ENCODE assay signal across 23 mouse cellular contexts in genomic region chr5:106973883-106974282, GRCm38 (mm10). TPM values are rescaled to one million over a fixed set of nuclear protein-coding genes. Genes with fewer than 3 reads are reported as not detected.
A peak's percentile ranks its signal among the peaks of the same experiment; 100 is the strongest.
DNase-seq lines count a peak whose midpoint lies in the region; ATAC-seq and TF ChIP-seq lines count a peak whose summit lies in the region.
"Had no signal": no experiment of that assay in that cellular context is flagged by ENCODE, and none has a peak within 500 bp of the region (broad histone marks: within the 10 kb centered on the region; RNA-seq: fewer than 3 reads in every experiment).

No protein-coding gene starts in this region.

- intact Hi-C loops in gastrocnemius, adult 2 months (cut with DNase I) = no loop called here
- intact Hi-C loops in gastrocnemius, postnatal 36 days (cut with DNase I) = no loop called here

- ATAC-seq in intestine, postnatal 0 days = no peak
- no peak for ATAC-seq in intestine, embryonic 15.5 days
- ATAC-seq in lung, embryonic 14.5 days (ENCODE audit: insufficient read depth) = no peak
- no peak for ATAC-seq in stomach, postnatal 0 days (ENCODE audit: low FRiP score, low TSS enrichment)
- ATAC-seq: activated CD4-positive, CD25-positive, alpha-beta regulatory T cell, adult 4 months; Patski had no signal

- WGBS in intestine, postnatal 0 days = 82% methylated on average over 7 of the region's 7 CpGs
- WGBS in intestine, embryonic 15.5 days = 85% methylated on average over 7 of the region's 7 CpGs
- WGBS in lung, embryonic 14.5 days = 84% methylated on average over 7 of the region's 7 CpGs
- WGBS in stomach, postnatal 0 days = 82% methylated on average over 7 of the region's 7 CpGs

- DNase-seq in gastrocnemius, adult 2 months = no peak
- DNase-seq in gastrocnemius, postnatal 36 days = no peak
- DNase-seq in lung, embryonic 14.5 days = no peak
- no peak for DNase-seq in lung, postnatal 10 days
- no peak for DNase-seq in stomach, postnatal 0 days (ENCODE audit: low spot score)
- DNase-seq: adrenal gland, postnatal 14 days; cerebellum, adult 11-12 months; cerebellum, adult 9-10 months; cerebellum, postnatal 25 days; heart, postnatal 4 days had no signal

- H3K36me3 ChIP-seq in intestine, postnatal 0 days (ENCODE audit: control insufficient read depth, insufficient read depth) = peaks cover 24% of the 10 kb centered on the region; the same call in 1 of the 2 replicates
- H3K36me3 ChIP-seq in intestine, embryonic 15.5 days = peaks cover 22% of the 10 kb centered on the region
- peaks cover 93% of the 10 kb centered on the region for H3K36me3 ChIP-seq in lung, embryonic 14.5 days (ENCODE audit: insufficient read depth)
- no peaks in the 10 kb centered on the region for H3K36me3 ChIP-seq in stomach, postnatal 0 days (ENCODE audit: control insufficient read depth, insufficient read depth, low read length)

- peak; percentile 29 for TF ChIP-seq CTCF in gastrocnemius, adult 2 months (IDR thresholded peaks at IDR 0.05)
- TF ChIP-seq CTCF in intestine, postnatal 0 days (IDR thresholded peaks at IDR 0.05; ENCODE audit: low read depth) = peak; percentile 51
- peak; percentile 8; the same call in 1 of the 2 replicates for TF ChIP-seq CTCF in lung, embryonic 14.5 days (IDR thresholded peaks at IDR 0.05; ENCODE audit: low read depth)
- TF ChIP-seq CTCF in stomach, postnatal 0 days (IDR thresholded peaks at IDR 0.05; ENCODE audit: low read depth) = peak; percentile 68

- H3K4me2 ChIP-seq in intestine, postnatal 0 days (replicated peaks; ENCODE audit: low read depth) = no peak overlapping the region
- no peak overlapping the region for H3K4me2 ChIP-seq in intestine, embryonic 15.5 days (replicated peaks)
- H3K4me2 ChIP-seq in lung, embryonic 14.5 days = no peak overlapping the region
- no peak overlapping the region for H3K4me2 ChIP-seq in stomach, postnatal 0 days (replicated peaks; ENCODE audit: low read depth)
- H3K4me2 ChIP-seq: embryonic facial prominence, embryonic 13.5 days; forebrain, embryonic 12.5 days; heart, embryonic 13.5 days; hindbrain, embryonic 12.5 days had no signal

- no peaks in the 10 kb centered on the region for H3K9me3 ChIP-seq in intestine, postnatal 0 days (ENCODE audit: control insufficient read depth)
- H3K9me3 ChIP-seq in intestine, embryonic 15.5 days = no peaks in the 10 kb centered on the region
- no peaks in the 10 kb centered on the region for H3K9me3 ChIP-seq in lung, embryonic 14.5 days (ENCODE audit: low read depth, low read length)
- H3K9me3 ChIP-seq in stomach, postnatal 0 days (ENCODE audit: control insufficient read depth, low read length) = no peaks in the 10 kb centered on the region
- H3K9me3 ChIP-seq: embryonic facial prominence, embryonic 13.5 days; forebrain, embryonic 12.5 days; heart, embryonic 13.5 days; hindbrain, embryonic 12.5 days had no signal

- H3K4me1 ChIP-seq in intestine, postnatal 0 days (replicated peaks; ENCODE audit: control insufficient read depth, insufficient read depth, low read length) = no peaks in the 10 kb centered on the region
- no peaks in the 10 kb centered on the region for H3K4me1 ChIP-seq in intestine, embryonic 15.5 days (replicated peaks)
- no peaks in the 10 kb centered on the region for H3K4me1 ChIP-seq in lung, embryonic 14.5 days (ENCODE audit: insufficient read depth)
- H3K4me1 ChIP-seq in stomach, postnatal 0 days (replicated peaks; ENCODE audit: control insufficient read depth, insufficient read depth) = no peaks in the 10 kb centered on the region
- H3K4me1 ChIP-seq: forebrain, embryonic 12.5 days; heart, embryonic 13.5 days; hindbrain, embryonic 12.5 days had no signal

- no peak overlapping the region for H3K27ac ChIP-seq in gastrocnemius, adult 2 months
- no peak overlapping the region for H3K27ac ChIP-seq in intestine, postnatal 0 days (ENCODE audit: low read depth, low read length)
- no peak overlapping the region for H3K27ac ChIP-seq in intestine, embryonic 15.5 days
- H3K27ac ChIP-seq in lung, embryonic 14.5 days (ENCODE audit: low read depth) = no peak overlapping the region
- no peak overlapping the region for H3K27ac ChIP-seq in stomach, postnatal 0 days (replicated peaks)
- H3K27ac ChIP-seq: embryonic facial prominence, embryonic 13.5 days; forebrain, embryonic 12.5 days; heart, embryonic 13.5 days; hindbrain, embryonic 12.5 days had no signal

- no peak for TF ChIP-seq EP300 in stomach, postnatal 0 days (optimal IDR thresholded peaks at IDR 0.05)

- no peak overlapping the region for H3K4me3 ChIP-seq in gastrocnemius, adult 2 months
- H3K4me3 ChIP-seq in intestine, postnatal 0 days (ENCODE audit: low read depth, low read length) = no peak overlapping the region
- no peak overlapping the region for H3K4me3 ChIP-seq in intestine, embryonic 15.5 days (replicated peaks)
- H3K4me3 ChIP-seq in lung, embryonic 14.5 days (ENCODE audit: low read depth, low read length) = no peak overlapping the region
- H3K4me3 ChIP-seq in stomach, postnatal 0 days (ENCODE audit: low read depth, low read length) = no peak overlapping the region
- H3K4me3 ChIP-seq: embryonic facial prominence, embryonic 13.5 days; forebrain, embryonic 12.5 days; heart, embryonic 13.5 days; hindbrain, embryonic 12.5 days had no signal

- no peaks in the 10 kb centered on the region for H3K27me3 ChIP-seq in intestine, postnatal 0 days (replicated peaks; ENCODE audit: control insufficient read depth, insufficient read depth, low read length)
- no peaks in the 10 kb centered on the region for H3K27me3 ChIP-seq in intestine, embryonic 15.5 days (replicated peaks)
- no peaks in the 10 kb centered on the region for H3K27me3 ChIP-seq in lung, embryonic 14.5 days (ENCODE audit: insufficient read depth, low read length)
- no peaks in the 10 kb centered on the region for H3K27me3 ChIP-seq in stomach, postnatal 0 days (ENCODE audit: control insufficient read depth, insufficient read depth, low read length)
- H3K27me3 ChIP-seq: embryonic facial prominence, embryonic 13.5 days; forebrain, embryonic 12.5 days; heart, embryonic 13.5 days; hindbrain, embryonic 12.5 days; Patski had no signal

- no peak overlapping the region for H3K9ac ChIP-seq in intestine, postnatal 0 days (ENCODE audit: low read depth, low read length)
- H3K9ac ChIP-seq in intestine, embryonic 15.5 days = no peak overlapping the region
- no peak overlapping the region for H3K9ac ChIP-seq in lung, embryonic 14.5 days
- H3K9ac ChIP-seq in stomach, postnatal 0 days (ENCODE audit: low read length) = no peak overlapping the region
- H3K9ac ChIP-seq: embryonic facial prominence, embryonic 13.5 days; forebrain, embryonic 12.5 days; heart, embryonic 13.5 days; hindbrain, embryonic 12.5 days had no signal

RNA-seq across cellular contexts. Expression of gene Cdc7, which starts 9.8 kb away (rescaled TPM):
- under 1 TPM; 0.31 to 0.47 TPM for total RNA-seq in gastrocnemius, adult 2 months (2021)
- under 1 TPM; 0.49 to 0.51 TPM for total RNA-seq in gastrocnemius, postnatal 36 days (2021)
- 5.1 and 5.5 TPM in 2 replicates for polyA plus RNA-seq in intestine, postnatal 0 days (2015; fragmentation: Nextera tagmentation; extraction: Ambion mirVana)
- polyA plus RNA-seq in intestine, embryonic 15.5 days (2015; fragmentation: Nextera tagmentation; extraction: Ambion mirVana) = 36.1 and 36.8 TPM in 2 replicates
- polyA plus RNA-seq in lung, embryonic 14.5 days (2014; fragmentation: Nextera tagmentation; extraction: Ambion mirVana) = 55.1 and 56.6 TPM in 2 replicates
- 7.4 and 8.0 TPM in 2 replicates for polyA plus RNA-seq in stomach, postnatal 0 days (2015; fragmentation: Nextera tagmentation; extraction: Ambion mirVana)

RNA-seq across cellular contexts. Expression of gene Hfm1, which starts 47.8 kb away (rescaled TPM):
- not detected for total RNA-seq in gastrocnemius, adult 2 months (2021)
- total RNA-seq in gastrocnemius, postnatal 36 days (2021) = not detected
- polyA plus RNA-seq in intestine, postnatal 0 days (2015; fragmentation: Nextera tagmentation; extraction: Ambion mirVana) = 0.16 and 0.27 TPM in 2 replicates
- polyA plus RNA-seq in intestine, embryonic 15.5 days (2015; fragmentation: Nextera tagmentation; extraction: Ambion mirVana) = 0.86 and 1.2 TPM in 2 replicates
- polyA plus RNA-seq in lung, embryonic 14.5 days (2014; fragmentation: Nextera tagmentation; extraction: Ambion mirVana) = 0.58 and 0.84 TPM in 2 replicates
- polyA plus RNA-seq in stomach, postnatal 0 days (2015; fragmentation: Nextera tagmentation; extraction: Ambion mirVana) = 0.13 and 0.15 TPM in 2 replicates
- total RNA-seq: adrenal gland, postnatal 14 days; gastrocnemius, adult 8-10 months; gastrocnemius, postnatal 4 days; heart, adult 8-10 months; MEL had no signal
- polyA plus RNA-seq: activated CD4-positive, CD25-positive, alpha-beta regulatory T cell, adult 4 months; C2C12 had no signal

Comparison
In these comparisons a context has a peak if more than half of its experiments do, and no peak if none do; other contexts are left out.
1. CTCF ChIP-seq: peak in every context shown above with its lines; median percentile 68 in stomach, postnatal 0 days; 51 in intestine, postnatal 0 days; 29 in gastrocnemius, adult 2 months; 8 in lung, embryonic 14.5 days.